ENCODE assay signal across 28 mouse cellular contexts in genomic region chr3:60759046-60759445, GRCm38 (mm10).
"Had no signal": no experiment of that assay in that cellular context is flagged by ENCODE, and none has a peak within 500 bp of the region (broad histone marks: within the 10 kb centered on the region; RNA-seq: fewer than 3 reads in every experiment).

No protein-coding gene starts in this region.

- H3K36me3 ChIP-seq: embryonic facial prominence, embryonic 10.5 days; embryonic facial prominence, embryonic 12.5 days; embryonic facial prominence, embryonic 13.5 days; embryonic facial prominence, embryonic 15.5 days; forebrain, embryonic 10.5 days; forebrain, embryonic 12.5 days; forebrain, embryonic 15.5 days had no signal

- ATAC-seq: forebrain, embryonic 13.5 days; forebrain, embryonic 14.5 days; forebrain, embryonic 15.5 days; forebrain, embryonic 16.5 days; forebrain, postnatal 0 days had no signal

- H3K4me3 ChIP-seq: embryonic facial prominence, embryonic 10.5 days; embryonic facial prominence, embryonic 12.5 days; embryonic facial prominence, embryonic 13.5 days; embryonic facial prominence, embryonic 15.5 days; erythroblast, embryonic 14.5 days; forebrain, embryonic 10.5 days; forebrain, embryonic 12.5 days; forebrain, embryonic 13.5 days; forebrain, embryonic 15.5 days; gastrocnemius, adult 2 months; heart, adult 2 months had no signal

- H3K9me3 ChIP-seq: embryonic facial prominence, embryonic 10.5 days; embryonic facial prominence, embryonic 12.5 days; embryonic facial prominence, embryonic 13.5 days; embryonic facial prominence, embryonic 15.5 days; forebrain, embryonic 10.5 days; forebrain, embryonic 12.5 days; forebrain, embryonic 13.5 days; forebrain, embryonic 15.5 days had no signal

- H3K4me2 ChIP-seq: embryonic facial prominence, embryonic 12.5 days; embryonic facial prominence, embryonic 13.5 days; embryonic facial prominence, embryonic 15.5 days; forebrain, embryonic 12.5 days; forebrain, embryonic 13.5 days; forebrain, embryonic 15.5 days had no signal

- H3K27ac ChIP-seq: embryonic facial prominence, embryonic 10.5 days; embryonic facial prominence, embryonic 12.5 days; embryonic facial prominence, embryonic 13.5 days; embryonic facial prominence, embryonic 15.5 days; forebrain, embryonic 10.5 days; forebrain, embryonic 12.5 days; forebrain, embryonic 13.5 days; forebrain, embryonic 15.5 days; gastrocnemius, adult 2 months; heart, adult 2 months had no signal

- DNase-seq: cerebellum, adult 2 months; cerebellum, adult 8-10 months; cerebellum, adult 9-11 months; cerebellum, postnatal 10 days; cerebellum, postnatal 14 days; cerebellum, postnatal 25 days; cerebellum, postnatal 36 days; embryo, embryonic 11 days; forebrain, postnatal 0 days; gastrocnemius, adult 2 months; gastrocnemius, postnatal 10 days; gastrocnemius, postnatal 14 days; gastrocnemius, postnatal 25 days; gastrocnemius, postnatal 36 days; heart, adult 11 months; heart, adult 18-20 months; heart, adult 2 months had no signal

- H3K4me1 ChIP-seq: embryonic facial prominence, embryonic 10.5 days; embryonic facial prominence, embryonic 12.5 days; embryonic facial prominence, embryonic 13.5 days; embryonic facial prominence, embryonic 15.5 days; forebrain, embryonic 10.5 days; forebrain, embryonic 12.5 days; forebrain, embryonic 13.5 days; forebrain, embryonic 15.5 days had no signal

- H3K27me3 ChIP-seq: embryonic facial prominence, embryonic 12.5 days; embryonic facial prominence, embryonic 13.5 days; embryonic facial prominence, embryonic 15.5 days; forebrain, embryonic 12.5 days; forebrain, embryonic 13.5 days; forebrain, embryonic 15.5 days had no signal

- H3K9ac ChIP-seq: embryonic facial prominence, embryonic 12.5 days; embryonic facial prominence, embryonic 13.5 days; embryonic facial prominence, embryonic 15.5 days; forebrain, embryonic 12.5 days; forebrain, embryonic 13.5 days; forebrain, embryonic 15.5 days; forebrain, postnatal 0 days had no signal
